8 mouse cellular contexts compared by ENCODE assay signal in genomic region chr11:94958065-94958858, GRCm38 (mm10). TPM values are rescaled to one million over a fixed set of nuclear protein-coding genes. Genes with fewer than 3 reads are reported as not detected.
A peak's percentile ranks its signal among the peaks of the same experiment; 100 is the strongest.
DNase-seq lines count a peak whose midpoint lies in the region; ATAC-seq and TF ChIP-seq lines count a peak whose summit lies in the region.
"Had no signal": no experiment of that assay in that cellular context is flagged by ENCODE, and none has a peak within 500 bp of the region (broad histone marks: within the 10 kb centered on the region; RNA-seq: fewer than 3 reads in every experiment).

No protein-coding gene starts in this region.

- TF ChIP-seq POLR2A in MEL (IDR thresholded peaks at IDR 0.05; ENCODE audit: control insufficient read depth in 1 of 2, insufficient read depth in 1 of 2, low read depth in 1 of 2, low read length in 2 of 2, poor library complexity in 1 of 2), result no peak

- peaks cover 0 to 7% of the 10 kb centered on the region in 2 experiments; a peak in 2 of 4 replicates for H3K36me3 ChIP-seq in MEL (ENCODE audit: control insufficient read depth in 1 of 2, insufficient read depth in 2 of 2, low read length in 2 of 2)
- no peaks in the 10 kb centered on the region for H3K36me3 ChIP-seq in forebrain, embryonic 12.5 days (replicated peaks)
- H3K36me3 ChIP-seq in midbrain, embryonic 13.5 days, result no peaks in the 10 kb centered on the region

- intact Hi-C loops in heart, postnatal 10 days (cut with DNase I), result no loop called here

- TF ChIP-seq EP300 in MEL (IDR thresholded peaks at IDR 0.05; ENCODE audit: low read depth in 1 of 2, low read length in 2 of 2), result peak in 1 of 2 experiments; percentile 41; a peak in 1 of 4 replicates

- WGBS in forebrain, embryonic 12.5 days, result 30% methylated on average over 8 of the region's 8 CpGs
- WGBS in midbrain, embryonic 13.5 days, result 21% methylated on average over 8 of the region's 8 CpGs

- TF ChIP-seq CTCF in MEL (IDR thresholded peaks at IDR 0.05 in 2 of 3, conservative IDR thresholded peaks at IDR 0.05 in 1 of 3; ENCODE audit: control insufficient read depth in 1 of 3, insufficient read depth in 1 of 3, low read depth in 2 of 3, low read length in 3 of 3, poor library complexity in 1 of 3, severe bottlenecking in 1 of 3), result no peak

- H3K27me3 ChIP-seq in MEL (ENCODE audit: control insufficient read depth in 1 of 2, insufficient read depth in 2 of 2, low read length in 2 of 2), result peaks cover 22 to 31% of the 10 kb centered on the region in 2 experiments
- no peaks in the 10 kb centered on the region for H3K27me3 ChIP-seq in forebrain, embryonic 12.5 days
- no peaks in the 10 kb centered on the region for H3K27me3 ChIP-seq in midbrain, embryonic 13.5 days

- peak; percentile 62 for DNase-seq in MEL (ENCODE audit: low read depth, low spot score)
- DNase-seq in adrenal gland, adult 8-10 months, result peak; percentile 68
- peak; percentile 92 to 93 for DNase-seq in heart, postnatal 10 days
- DNase-seq in kidney, postnatal 36 days, result peak; percentile 88 to 92

- H3K9ac ChIP-seq in MEL (ENCODE audit: control insufficient read depth, low read depth, low read length, poor library complexity, severe bottlenecking), result no peak overlapping the region
- no peak overlapping the region for H3K9ac ChIP-seq in forebrain, embryonic 12.5 days
- H3K9ac ChIP-seq in midbrain, embryonic 13.5 days (replicated peaks), result no peak overlapping the region

- H3K9me3 ChIP-seq in MEL (replicated peaks; ENCODE audit: insufficient read depth, low read length), result no peaks in the 10 kb centered on the region
- H3K9me3 ChIP-seq in forebrain, embryonic 12.5 days, result no peaks in the 10 kb centered on the region
- H3K9me3 ChIP-seq in midbrain, embryonic 13.5 days, result no peaks in the 10 kb centered on the region

- H3K4me2 ChIP-seq in forebrain, embryonic 12.5 days, result no peak overlapping the region
- no peak overlapping the region for H3K4me2 ChIP-seq in midbrain, embryonic 13.5 days (replicated peaks)

- no peak for ATAC-seq in forebrain, embryonic 12.5 days (ENCODE audit: low FRiP score)
- peak; percentile 70 for ATAC-seq in midbrain, embryonic 13.5 days
- ATAC-seq in erythroblast, adult 5-6 weeks (replicated peaks; ENCODE audit: low FRiP score, poor library complexity, severe bottlenecking), result no peak

- H3K79me2 ChIP-seq in MEL (ENCODE audit: control insufficient read depth, insufficient read depth, low read length, poor library complexity), result no peaks in the 10 kb centered on the region

- no peak for TF ChIP-seq RAD21 in MEL (IDR thresholded peaks at IDR 0.05; ENCODE audit: low read depth, low read length)

- peaks cover 0 to 7% of the 10 kb centered on the region in 2 experiments; a peak in 1 of 4 replicates for H3K4me1 ChIP-seq in MEL (ENCODE audit: control insufficient read depth in 1 of 2, insufficient read depth in 2 of 2, low read length in 2 of 2)
- H3K4me1 ChIP-seq in forebrain, embryonic 12.5 days, result peaks cover 24% of the 10 kb centered on the region
- peaks cover 11% of the 10 kb centered on the region for H3K4me1 ChIP-seq in midbrain, embryonic 13.5 days (replicated peaks)

- H3K4me3 ChIP-seq in MEL (ENCODE audit: control insufficient read depth in 1 of 2, insufficient read depth in 1 of 2, low read depth in 2 of 2, low read length in 2 of 2), result no peak overlapping the region
- no peak overlapping the region for H3K4me3 ChIP-seq in forebrain, embryonic 12.5 days (replicated peaks)
- no peak overlapping the region for H3K4me3 ChIP-seq in midbrain, embryonic 13.5 days (replicated peaks)

- H3K27ac ChIP-seq in MEL (ENCODE audit: control insufficient read depth, low read depth, low read length), result no peak overlapping the region
- H3K27ac ChIP-seq in forebrain, embryonic 12.5 days, result 0 out of 2 replicates have a peak overlapping the region, but pooled peaks have one; percentile 32
- no peak overlapping the region for H3K27ac ChIP-seq in midbrain, embryonic 13.5 days

TF ChIP-seq in MEL, 35 proteins besides CTCF, POLR2A, EP300 and RAD21 (continues in another document):
- TF ChIP-seq BHLHE40 (IDR thresholded peaks at IDR 0.05; ENCODE audit: borderline replicate concordance, low read depth, low read length), result no peak
- TF ChIP-seq MAFK (IDR thresholded peaks at IDR 0.05; ENCODE audit: borderline replicate concordance, low read depth, low read length), result no peak
- TF ChIP-seq ZKSCAN1 (IDR thresholded peaks at IDR 0.05; ENCODE audit: low read depth, low read length), result no peak
- TF ChIP-seq MYC (IDR thresholded peaks at IDR 0.05; ENCODE audit: low read depth, low read length), result no peak
- TF ChIP-seq POLR2AphosphoS2 (IDR thresholded peaks at IDR 0.05; ENCODE audit: low read length), result no peak
- TF ChIP-seq TBP (IDR thresholded peaks at IDR 0.05; ENCODE audit: low read depth, low read length), result peak; percentile 23; the same call in 1 of the 2 replicates
- TF ChIP-seq RCOR1 (IDR thresholded peaks at IDR 0.05; ENCODE audit: low read depth, low read length), result peak; percentile 76
- no peak for TF ChIP-seq MAZ (IDR thresholded peaks at IDR 0.05; ENCODE audit: low read depth, low read length)
- no peak for TF ChIP-seq NRF1 (IDR thresholded peaks at IDR 0.05; ENCODE audit: insufficient read depth, low read depth, low read length, poor library complexity, severe bottlenecking)
- no peak for TF ChIP-seq GABPA (IDR thresholded peaks at IDR 0.05; ENCODE audit: low read depth, low read length)
- TF ChIP-seq ZMIZ1 (IDR thresholded peaks at IDR 0.05; ENCODE audit: low read depth, low read length), result no peak
- TF ChIP-seq KAT2A (conservative IDR thresholded peaks at IDR 0.05; ENCODE audit: low read depth, low read length), result no peak
- TF ChIP-seq CHD2 (IDR thresholded peaks at IDR 0.05; ENCODE audit: low read length), result no peak
- no peak for TF ChIP-seq TAL1 (IDR thresholded peaks at IDR 0.05; ENCODE audit: low read length)
- TF ChIP-seq JUND (IDR thresholded peaks at IDR 0.05; ENCODE audit: low read depth, low read length), result no peak
- no peak for TF ChIP-seq MAX (IDR thresholded peaks at IDR 0.05; ENCODE audit: low read length)
- no peak for TF ChIP-seq SIN3A (IDR thresholded peaks at IDR 0.05; ENCODE audit: low read length)

RNA-seq across cellular contexts. Expression of gene Hils1, which starts 9.1 kb away (rescaled TPM):
- total RNA-seq in MEL (2012; rRNA removed), result not detected in 2 replicates
- not detected for polyA plus RNA-seq in MEL (2012; ENCODE audit: insufficient read depth in 1 of 2, insufficient read length in 2 of 2, low read depth in 1 of 2, low replicate concordance in 2 of 2, missing spikeins in 1 of 2)
- not detected for total RNA-seq in adrenal gland, adult 8-10 months (2022)
- not detected in 2 replicates for polyA plus RNA-seq in forebrain, embryonic 12.5 days (2016; fragmentation: Nextera tagmentation; extraction: Ambion mirVana)
- total RNA-seq in heart, postnatal 10 days (2021), result not detected
- not detected in 2 replicates for polyA plus RNA-seq in midbrain, embryonic 13.5 days (2015; fragmentation: Nextera tagmentation; extraction: Ambion mirVana)
- total RNA-seq in erythroblast, adult 5-6 weeks (2015; ENCODE audit: low replicate concordance), result not detected in 2 replicates
- not detected in 2 replicates for total RNA-seq in erythroblast, adult 5-6 weeks (2017; ENCODE audit: low replicate concordance)
- polyA plus RNA-seq: spleen, adult 2 months had no signal

RNA-seq across cellular contexts. Expression of gene Sgca, which starts 17.9 kb away (rescaled TPM):
- not detected in 2 replicates for total RNA-seq in MEL (2012; rRNA removed)
- polyA plus RNA-seq in MEL (2012; ENCODE audit: insufficient read depth in 1 of 2, insufficient read length in 2 of 2, low read depth in 1 of 2, low replicate concordance in 2 of 2, missing spikeins in 1 of 2), result not detected
- total RNA-seq in adrenal gland, adult 8-10 months (2022), result not detected
- not detected in 2 replicates for polyA plus RNA-seq in forebrain, embryonic 12.5 days (2016; fragmentation: Nextera tagmentation; extraction: Ambion mirVana)
- 100 to 1,000 TPM; 123 to 128 TPM for total RNA-seq in heart, postnatal 10 days (2021)
- 0.17 TPM in 1 of 2 replicates, not detected in the other for polyA plus RNA-seq in midbrain, embryonic 13.5 days (2015; fragmentation: Nextera tagmentation; extraction: Ambion mirVana)
- not detected in 2 replicates for total RNA-seq in erythroblast, adult 5-6 weeks (2015; ENCODE audit: low replicate concordance)
- total RNA-seq in erythroblast, adult 5-6 weeks (2017; ENCODE audit: low replicate concordance), result not detected in 2 replicates

RNA-seq across cellular contexts. Expression of gene Col1a1, which starts 22.2 kb away (rescaled TPM):
- total RNA-seq in MEL (2012; rRNA removed), result 0.12 and 0.20 TPM in 2 replicates
- under 1 TPM in 1 of 2 experiments, not detected in 1; 0.61 TPM for polyA plus RNA-seq in MEL (2012; ENCODE audit: insufficient read depth in 1 of 2, insufficient read length in 2 of 2, low read depth in 1 of 2, low replicate concordance in 2 of 2, missing spikeins in 1 of 2)
- total RNA-seq in adrenal gland, adult 8-10 months (2022), result 10 to 100 TPM; 25.9 to 57.5 (median 32.5) TPM
- 208 and 267 TPM in 2 replicates for polyA plus RNA-seq in forebrain, embryonic 12.5 days (2016; fragmentation: Nextera tagmentation; extraction: Ambion mirVana)
- total RNA-seq in heart, postnatal 10 days (2021), result 100 to 1,000 TPM; 869 to 988 TPM
- 51.5 and 68.9 TPM in 2 replicates for polyA plus RNA-seq in midbrain, embryonic 13.5 days (2015; fragmentation: Nextera tagmentation; extraction: Ambion mirVana)
- 0.21 TPM in 1 of 2 replicates, not detected in the other for total RNA-seq in erythroblast, adult 5-6 weeks (2015; ENCODE audit: low replicate concordance)
- 0.68 TPM in 1 of 2 replicates, not detected in the other for total RNA-seq in erythroblast, adult 5-6 weeks (2017; ENCODE audit: low replicate concordance)

RNA-seq across cellular contexts. Expression of gene Ppp1r9b, which starts 32.6 kb away (rescaled TPM):
- 113 and 150 TPM in 2 replicates for total RNA-seq in MEL (2012; rRNA removed)
- 100 to 1,000 TPM in 1 of 2 experiments, 10 to 100 TPM in 1; 47.0 to 169 TPM for polyA plus RNA-seq in MEL (2012; ENCODE audit: insufficient read depth in 1 of 2, insufficient read length in 2 of 2, low read depth in 1 of 2, low replicate concordance in 2 of 2, missing spikeins in 1 of 2)
- 100 to 1,000 TPM; 116 to 149 (median 131) TPM for total RNA-seq in adrenal gland, adult 8-10 months (2022)
- 16.6 and 17.7 TPM in 2 replicates for polyA plus RNA-seq in forebrain, embryonic 12.5 days (2016; fragmentation: Nextera tagmentation; extraction: Ambion mirVana)
- total RNA-seq in heart, postnatal 10 days (2021), result 10 to 100 TPM; 51.3 to 58.5 TPM
- 17.4 and 17.8 TPM in 2 replicates for polyA plus RNA-seq in midbrain, embryonic 13.5 days (2015; fragmentation: Nextera tagmentation; extraction: Ambion mirVana)
- total RNA-seq in erythroblast, adult 5-6 weeks (2015; ENCODE audit: low replicate concordance), result 21.9 and 30.7 TPM in 2 replicates
- total RNA-seq in erythroblast, adult 5-6 weeks (2017; ENCODE audit: low replicate concordance), result 41.1 and 45.2 TPM in 2 replicates

RNA-seq across cellular contexts. Expression of gene Samd14, which starts 51.4 kb away (rescaled TPM):
- 35.8 and 57.6 TPM in 2 replicates for total RNA-seq in MEL (2012; rRNA removed)
- polyA plus RNA-seq in MEL (2012; ENCODE audit: insufficient read depth in 1 of 2, insufficient read length in 2 of 2, low read depth in 1 of 2, low replicate concordance in 2 of 2, missing spikeins in 1 of 2), result 1,000 to 10,000 TPM in 1 of 2 experiments, 100 to 1,000 TPM in 1; 101 to 1,219 TPM
- 1 to 10 TPM; 3.9 to 9.1 (median 5.6) TPM for total RNA-seq in adrenal gland, adult 8-10 months (2022)
- polyA plus RNA-seq in forebrain, embryonic 12.5 days (2016; fragmentation: Nextera tagmentation; extraction: Ambion mirVana), result 80.5 and 86.7 TPM in 2 replicates
- 1 to 10 TPM; 4.1 to 5.9 TPM for total RNA-seq in heart, postnatal 10 days (2021)
- polyA plus RNA-seq in midbrain, embryonic 13.5 days (2015; fragmentation: Nextera tagmentation; extraction: Ambion mirVana), result 123 and 141 TPM in 2 replicates
- total RNA-seq in erythroblast, adult 5-6 weeks (2015; ENCODE audit: low replicate concordance), result 22.1 and 25.9 TPM in 2 replicates
- 32.0 and 47.1 TPM in 2 replicates for total RNA-seq in erythroblast, adult 5-6 weeks (2017; ENCODE audit: low replicate concordance)

Comparison
In these comparisons a context has a peak if more than half of its experiments do, and no peak if none do; other contexts are left out.
1. RNA of gene Sgca, which starts 17.9 kb away (total RNA-seq): 123 to 128 TPM in heart, postnatal 10 days; not detected in adrenal gland, adult 8-10 months, not detected in MEL and not detected in erythroblast, adult 5-6 weeks; every median in the first group is over 10 times any median in the second.
2. RNA of gene Col1a1, which starts 22.2 kb away (total RNA-seq): 869 to 988 TPM in heart, postnatal 10 days and 25.9 to 57.5 TPM in adrenal gland, adult 8-10 months; 0.21 to 0.68 TPM in erythroblast, adult 5-6 weeks and 0.12 to 0.20 TPM in MEL; every median in the first group is over 10 times any median in the second.
3. Peak in every context shown above with its lines, with median percentiles within 50 percentile points of each other: DNase-seq.